Mouse (Mus musculus): ENCODE results near the gene Rtf2. TPM values are rescaled to one million over a fixed set of nuclear protein-coding genes. Genes with fewer than 3 reads are reported as not detected.

The Rtf2 gene
- polyA plus RNA-seq, 1 experiment = 49.8 TPM

- TF ChIP-seq MYOD1 (IDR thresholded peaks at IDR 0.05; ENCODE audit: control insufficient read depth in 1 of 3, insufficient read length in 2 of 3, low read depth in 2 of 3) (no peak), MYOG (IDR thresholded peaks at IDR 0.05; ENCODE audit: control insufficient read depth in 1 of 3, insufficient read depth in 1 of 3, insufficient read length in 2 of 3, low read depth in 2 of 3) (no peak), TCF12 (IDR thresholded peaks at IDR 0.05; ENCODE audit: insufficient read depth, poor library complexity, severe bottlenecking) (no peak), USF1 (IDR thresholded peaks at IDR 0.05; ENCODE audit: low read depth) (no peak), REST (IDR thresholded peaks at IDR 0.05; ENCODE audit: insufficient read depth, insufficient read length) (no peak), POLR2AphosphoS2 (IDR thresholded peaks at IDR 0.05; ENCODE audit: insufficient read length, low read depth) (no peak), MAX (IDR thresholded peaks at IDR 0.05; ENCODE audit: low read depth) (no peak), POLR2A (IDR thresholded peaks at IDR 0.05; ENCODE audit: insufficient read length, low read depth) (no peak), E2F4 (IDR thresholded peaks at IDR 0.05; ENCODE audit: insufficient read depth) (no peak)
- H3ac ChIP-seq (ENCODE audit: control insufficient read depth, insufficient read length) = no peak overlapping the region
- H3K4me2 ChIP-seq (ENCODE audit: low read depth) = no peak overlapping the region
- no peaks in the 10 kb centered on the region for H3K79me2 ChIP-seq (ENCODE audit: control insufficient read depth, insufficient read depth)
- H3K27me3 ChIP-seq (ENCODE audit: control insufficient read depth, insufficient read depth, insufficient read length) = no peaks in the 10 kb centered on the region
- H3K4me3 ChIP-seq = no peak overlapping the region
- peaks cover 8% of the 10 kb centered on the region for H3K36me3 ChIP-seq (ENCODE audit: control insufficient read depth, insufficient read depth)
These were observed 33.2 kb downstream of the Rtf2 start for GRCm38 (mm10) chr2:172473591-172473990.

- H3K27me3 ChIP-seq (ENCODE audit: control insufficient read depth, insufficient read depth, insufficient read length) = no peaks in the 10 kb centered on the region
- no peak overlapping the region for H3K4me3 ChIP-seq
- TF ChIP-seq MYOD1 (IDR thresholded peaks at IDR 0.05; ENCODE audit: control insufficient read depth in 1 of 3, insufficient read length in 2 of 3, low read depth in 2 of 3) = peak; percentile 26 to 92 (median 85)
- no peak for TF ChIP-seq E2F4 (IDR thresholded peaks at IDR 0.05; ENCODE audit: insufficient read depth)
- H3K36me3 ChIP-seq (ENCODE audit: control insufficient read depth, insufficient read depth) = no peaks in the 10 kb centered on the region
- H3K4me2 ChIP-seq (ENCODE audit: low read depth) = no peak overlapping the region
- H3K79me2 ChIP-seq (ENCODE audit: control insufficient read depth, insufficient read depth) = no peaks in the 10 kb centered on the region
- no peak overlapping the region for H3ac ChIP-seq (ENCODE audit: control insufficient read depth, insufficient read length)
These were observed 34.6 kb downstream of the Rtf2 start for GRCm38 (mm10) chr2:172474970-172475369.

GRCm38 (mm10) chr2:172476707-172477260, 36.4 kb downstream of the Rtf2 start:
- Histone ChIP-seq H3K79me2 (ENCODE audit: control insufficient read depth, insufficient read depth) (no peaks in the 10 kb centered on the region), H3K4me3 (no peak overlapping the region), H3ac (ENCODE audit: control insufficient read depth, insufficient read length) (no peak overlapping the region), H3K27me3 (ENCODE audit: control insufficient read depth, insufficient read depth, insufficient read length) (peaks cover 5% of the 10 kb centered on the region), H3K4me2 (ENCODE audit: low read depth) (no peak overlapping the region), H3K36me3 (ENCODE audit: control insufficient read depth, insufficient read depth) (no peaks in the 10 kb centered on the region)
- TF ChIP-seq SRF (IDR thresholded peaks at IDR 0.05; ENCODE audit: control insufficient read depth, insufficient read length, low read depth) (no peak), MYOG (IDR thresholded peaks at IDR 0.05; ENCODE audit: control insufficient read depth in 1 of 3, insufficient read depth in 1 of 3, insufficient read length in 2 of 3, low read depth in 2 of 3) (no peak), REST (IDR thresholded peaks at IDR 0.05; ENCODE audit: insufficient read depth, insufficient read length) (no peak), TCF3 (IDR thresholded peaks at IDR 0.05; ENCODE audit: insufficient read length, low read depth) (no peak)

GRCm38 (mm10) chr2:172477350-172477749, 37.0 kb downstream of the Rtf2 start:
- Histone ChIP-seq H3K4me2 (ENCODE audit: low read depth) (peak overlapping the region; percentile 57), H3K79me2 (ENCODE audit: control insufficient read depth, insufficient read depth) (no peaks in the 10 kb centered on the region), H3ac (ENCODE audit: control insufficient read depth, insufficient read length) (no peak overlapping the region), H3K4me3 (no peak overlapping the region), H3K27me3 (ENCODE audit: control insufficient read depth, insufficient read depth, insufficient read length) (peaks cover 8% of the 10 kb centered on the region), H3K36me3 (ENCODE audit: control insufficient read depth, insufficient read depth) (no peaks in the 10 kb centered on the region)
- TF ChIP-seq MYOD1 (IDR thresholded peaks at IDR 0.05; ENCODE audit: control insufficient read depth in 1 of 3, insufficient read length in 2 of 3, low read depth in 2 of 3) (no peak), REST (IDR thresholded peaks at IDR 0.05; ENCODE audit: insufficient read depth, insufficient read length) (no peak), POLR2A (IDR thresholded peaks at IDR 0.05; ENCODE audit: insufficient read length, low read depth) (no peak), TCF3 (IDR thresholded peaks at IDR 0.05; ENCODE audit: insufficient read length, low read depth) (no peak), USF1 (IDR thresholded peaks at IDR 0.05; ENCODE audit: low read depth) (no peak), SRF (IDR thresholded peaks at IDR 0.05; ENCODE audit: control insufficient read depth, insufficient read length, low read depth) (no peak), MYOG (IDR thresholded peaks at IDR 0.05; ENCODE audit: control insufficient read depth in 1 of 3, insufficient read depth in 1 of 3, insufficient read length in 2 of 3, low read depth in 2 of 3) (no peak), TCF12 (IDR thresholded peaks at IDR 0.05; ENCODE audit: insufficient read depth, poor library complexity, severe bottlenecking) (no peak), POLR2AphosphoS2 (IDR thresholded peaks at IDR 0.05; ENCODE audit: insufficient read length, low read depth) (no peak), CEBPB (IDR thresholded peaks at IDR 0.05; ENCODE audit: insufficient read depth, poor library complexity, severe bottlenecking) (no peak), E2F4 (IDR thresholded peaks at IDR 0.05; ENCODE audit: insufficient read depth) (no peak)

- H3K27me3 ChIP-seq (ENCODE audit: control insufficient read depth, insufficient read depth, insufficient read length) = peaks cover 13% of the 10 kb centered on the region
- H3K79me2 ChIP-seq (ENCODE audit: control insufficient read depth, insufficient read depth) = no peaks in the 10 kb centered on the region
- no peak overlapping the region for H3ac ChIP-seq (ENCODE audit: control insufficient read depth, insufficient read length)
- H3K4me3 ChIP-seq = no peak overlapping the region
- TF ChIP-seq E2F4 (IDR thresholded peaks at IDR 0.05; ENCODE audit: insufficient read depth) (no peak), USF1 (IDR thresholded peaks at IDR 0.05; ENCODE audit: low read depth) (no peak), POLR2A (IDR thresholded peaks at IDR 0.05; ENCODE audit: insufficient read length, low read depth) (no peak), MAX (IDR thresholded peaks at IDR 0.05; ENCODE audit: low read depth) (no peak), TCF3 (IDR thresholded peaks at IDR 0.05; ENCODE audit: insufficient read length, low read depth) (no peak), POLR2AphosphoS2 (IDR thresholded peaks at IDR 0.05; ENCODE audit: insufficient read length, low read depth) (no peak), SRF (IDR thresholded peaks at IDR 0.05; ENCODE audit: control insufficient read depth, insufficient read length, low read depth) (no peak), TCF12 (IDR thresholded peaks at IDR 0.05; ENCODE audit: insufficient read depth, poor library complexity, severe bottlenecking) (no peak), CEBPB (IDR thresholded peaks at IDR 0.05; ENCODE audit: insufficient read depth, poor library complexity, severe bottlenecking) (no peak), REST (IDR thresholded peaks at IDR 0.05; ENCODE audit: insufficient read depth, insufficient read length) (no peak), MYOG (IDR thresholded peaks at IDR 0.05; ENCODE audit: control insufficient read depth in 1 of 3, insufficient read depth in 1 of 3, insufficient read length in 2 of 3, low read depth in 2 of 3) (no peak), MYOD1 (IDR thresholded peaks at IDR 0.05; ENCODE audit: control insufficient read depth in 1 of 3, insufficient read length in 2 of 3, low read depth in 2 of 3) (no peak)
- peak overlapping the region; percentile 57 for H3K4me2 ChIP-seq (ENCODE audit: low read depth)
- H3K36me3 ChIP-seq (ENCODE audit: control insufficient read depth, insufficient read depth) = no peaks in the 10 kb centered on the region
These were observed 37.5 kb downstream of the Rtf2 start for GRCm38 (mm10) chr2:172477860-172478259.

Data from myocyte (in vitro differentiated cells).